Mouse (Mus musculus): ENCODE measurements around the gene C2cd4a.

GRCm38 (mm10) chr9:67816172-67816928, 15.8 kb downstream of the C2cd4a start:
- TF ChIP-seq CTCF (IDR thresholded peaks at IDR 0.05; ENCODE audit: control insufficient read depth, insufficient read depth, insufficient read length) (no peak), MYOG (IDR thresholded peaks at IDR 0.05; ENCODE audit: control insufficient read depth, extremely low read depth, insufficient read length) (no peak), USF1 (IDR thresholded peaks at IDR 0.05; ENCODE audit: low read depth) (no peak), MAX (IDR thresholded peaks at IDR 0.05) (no peak), FOSL1 (IDR thresholded peaks at IDR 0.05; ENCODE audit: insufficient read depth, low read length, poor library complexity, severe bottlenecking) (no peak), MYOD1 (IDR thresholded peaks at IDR 0.05; ENCODE audit: control insufficient read depth, insufficient read length, low read depth) (no peak)

Measured in C2C12 (cell line).